Mouse (Mus musculus) intestine, embryonic 14.5 days (tissue): ENCODE data around the gene Hoxd4. TPM values are rescaled to one million over a fixed set of nuclear protein-coding genes. Genes with fewer than 3 reads are reported as not detected.

ENCODE experiments used
- ATAC-seq: fragments of 200-750 bp; cut with Nextera tagmentation; replicated peaks from 2 replicates; pipeline ENCODE4 v1.8.0; 2017; ENCODE audit warnings: low read depth, moderate number of reproducible peaks, moderate TSS enrichment, moderate library complexity; ENCODE audit not compliant: low FRiP score, low TSS enrichment
- DNase-seq: peaks from one replicate; pipeline ENCODE4 v3.0.0-alpha.2; 2018; ENCODE audit warnings: low spot score
- H3K27ac ChIP-seq: fragments of 300-500 bp; sonication (generic); 2 replicates; pipeline ENCODE4 v1.5.1; 2014; ENCODE audit warnings: low read depth, mild to moderate bottlenecking, control low read depth
- H3K27me3 ChIP-seq: fragments of 300-500 bp; sonication (generic); replicated peaks from 2 replicates; pipeline ENCODE4 v1.6.1; 2014; ENCODE audit warnings: low read length, control low read depth; ENCODE audit not compliant: control insufficient read depth, insufficient read depth
- H3K36me3 ChIP-seq: fragments of 300-500 bp; sonication (generic); 2 replicates; pipeline ENCODE4 v1.6.1; 2014; ENCODE audit warnings: low read length, control low read depth; ENCODE audit not compliant: control insufficient read depth, insufficient read depth
- H3K4me1 ChIP-seq: fragments of 300-500 bp; sonication (generic); replicated peaks from 2 replicates; pipeline ENCODE4 v1.6.1; 2014; ENCODE audit warnings: low read length, control low read depth, mixed read lengths; ENCODE audit not compliant: control insufficient read depth, insufficient read depth
- H3K4me2 ChIP-seq: fragments of 300-500 bp; sonication (generic); 2 replicates; pipeline ENCODE4 v1.6.1; 2014; ENCODE audit warnings: low read length
- H3K4me3 ChIP-seq: fragments of 300-500 bp; sonication (generic); 2 replicates; pipeline ENCODE4 v1.5.1; 2014; ENCODE audit warnings: low read depth, low read length, control low read depth, mixed read lengths
- H3K9ac ChIP-seq: fragments of 300-500 bp; sonication (generic); 2 replicates; pipeline ENCODE4 v1.6.1; 2014; ENCODE audit warnings: mild to moderate bottlenecking, low read length
- H3K9me3 ChIP-seq: fragments of 300-500 bp; sonication (generic); 2 replicates; pipeline ENCODE4 v1.6.1; 2016; ENCODE audit warnings: low read length, control low read depth; ENCODE audit not compliant: control insufficient read depth
- WGBS: fragments of 180-500 bp; shearing (Covaris S2); extraction: QIAGEN DNeasy Blood & Tissue Kit; methylation state at CpG from one replicate; pipeline ENCODE4 v1.1.7; 2014; 5-methylcytosine and 5-hydroxymethylcytosine counted together
- polyA plus RNA-seq: library from polyadenylated mRNA; unstranded; fragments of >200 nt; fragmentation: Nextera tagmentation; extraction: Ambion mirVana; gene quantifications from 2 replicates; pipeline ENCODE4 v1.2.1, GENCODE M21; 2014

Gene Hoxd4
- polyA plus RNA-seq, 1 experiment from 2014 or later, result 1.6 TPM

DNA sequence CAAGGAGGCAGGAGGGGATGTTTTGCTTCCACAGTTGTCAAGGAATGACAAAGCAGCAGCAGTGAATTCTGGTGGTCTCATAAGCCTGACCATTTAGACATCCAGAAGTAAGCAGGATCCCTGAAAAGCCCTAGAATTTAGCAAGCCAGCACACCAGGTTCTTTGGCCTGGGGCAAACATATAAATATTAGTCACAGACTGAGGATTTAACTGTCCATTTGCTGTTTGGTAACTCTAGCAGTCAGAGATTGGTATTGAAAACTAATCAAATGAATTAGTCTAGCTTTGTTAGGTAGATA is 30.2 kb downstream of the Hoxd4 start:
- no peaks in the 10 kb centered on the region for H3K4me1 ChIP-seq
- no peak overlapping the region for H3K4me2 ChIP-seq
- H3K9me3 ChIP-seq, result no peaks in the 10 kb centered on the region
- no peak overlapping the region for H3K27ac ChIP-seq
- H3K4me3 ChIP-seq, result no peak overlapping the region
- H3K27me3 ChIP-seq, result peaks cover 87% of the 10 kb centered on the region
- no peak for DNase-seq
- no peak overlapping the region for H3K9ac ChIP-seq
- no peaks in the 10 kb centered on the region for H3K36me3 ChIP-seq
- ATAC-seq, result no peak

DNA sequence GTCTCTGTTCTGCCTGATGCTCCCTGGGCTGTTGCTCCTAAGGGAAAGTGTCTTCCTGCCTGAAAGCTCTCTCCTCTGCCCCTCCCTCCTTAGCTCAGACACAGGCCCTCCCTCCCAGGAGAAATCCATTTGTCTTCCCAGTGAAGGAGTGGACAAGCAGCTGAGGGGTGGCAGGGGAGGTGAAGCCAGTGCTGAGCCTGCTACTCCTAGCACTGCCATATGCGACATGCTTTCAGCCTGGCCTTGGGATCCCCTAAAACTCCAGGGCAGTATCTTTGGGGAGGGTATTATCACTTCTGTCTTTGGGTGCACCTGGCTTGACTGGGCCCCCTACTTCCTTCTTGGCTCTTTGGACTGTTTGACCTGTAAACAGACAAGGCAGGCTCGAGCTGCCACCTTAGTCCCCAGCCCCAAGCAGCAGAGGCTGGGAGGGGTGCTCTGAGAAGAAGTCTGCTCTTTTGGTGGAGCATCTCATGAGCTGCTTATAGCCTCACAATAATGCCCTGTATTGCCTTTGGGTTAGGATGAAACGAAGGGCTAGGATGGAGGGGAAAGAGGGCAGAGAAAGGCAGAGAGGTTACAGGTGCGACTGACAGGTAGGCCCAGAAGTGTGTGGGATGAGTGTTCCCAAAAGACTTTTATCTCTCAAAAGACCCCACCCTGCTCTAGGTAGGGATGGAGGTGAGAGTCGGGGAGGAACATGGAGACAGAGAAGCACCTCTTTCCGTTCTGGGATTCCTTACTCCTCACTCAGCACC is 34.0 kb downstream of the Hoxd4 start:
- peak; percentile 55 for DNase-seq
- peaks cover 85% of the 10 kb centered on the region for H3K27me3 ChIP-seq
- H3K4me1 ChIP-seq, result no peaks in the 10 kb centered on the region
- H3K9me3 ChIP-seq, result no peaks in the 10 kb centered on the region
- H3K36me3 ChIP-seq, result no peaks in the 10 kb centered on the region
- peak overlapping the region; percentile 51; the same call in 1 of the 2 replicates for H3K27ac ChIP-seq
- 0 out of 2 replicates have a peak, but pooled peaks have one; percentile 4 for ATAC-seq
- H3K4me2 ChIP-seq, result peak overlapping the region; percentile 30; the same call in 1 of the 2 replicates
- peak overlapping the region; percentile 32; the same call in 1 of the 2 replicates for H3K4me3 ChIP-seq
- 23% methylated on average over 6 of the region's 6 CpGs for WGBS
- peak overlapping the region; percentile 36 for H3K9ac ChIP-seq

DNA sequence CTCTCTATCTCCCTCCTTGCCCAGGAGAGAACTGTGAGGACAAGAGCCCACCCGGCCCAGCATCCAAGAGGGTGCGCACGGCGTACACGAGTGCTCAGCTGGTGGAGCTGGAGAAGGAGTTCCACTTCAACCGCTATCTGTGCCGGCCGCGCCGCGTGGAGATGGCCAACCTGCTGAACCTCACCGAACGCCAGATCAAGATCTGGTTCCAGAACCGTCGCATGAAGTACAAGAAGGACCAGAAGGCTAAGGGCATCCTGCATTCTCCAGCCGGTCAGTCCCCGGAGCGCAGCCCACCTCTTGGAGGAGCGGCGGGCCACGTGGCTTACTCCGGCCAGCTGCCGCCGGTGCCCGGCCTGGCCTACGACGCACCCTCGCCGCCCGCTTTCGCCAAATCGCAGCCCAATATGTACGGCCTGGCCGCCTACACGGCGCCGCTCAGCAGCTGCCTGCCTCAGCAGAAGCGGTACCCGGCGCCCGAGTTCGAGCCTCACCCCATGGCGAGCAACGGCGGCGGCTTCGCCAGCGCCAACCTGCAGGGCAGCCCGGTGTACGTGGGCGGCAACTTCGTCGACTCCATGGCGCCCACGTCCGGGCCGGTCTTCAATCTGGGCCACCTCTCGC is 34.7 kb downstream of the Hoxd4 start:
- Histone ChIP-seq H3K27ac (peak overlapping the region; percentile 51; the same call in 1 of the 2 replicates), H3K27me3 (peaks cover 87% of the 10 kb centered on the region), H3K36me3 (no peaks in the 10 kb centered on the region), H3K9me3 (no peaks in the 10 kb centered on the region), H3K9ac (peak overlapping the region; percentile 36), H3K4me3 (peak overlapping the region; percentile 32), H3K4me1 (no peaks in the 10 kb centered on the region), H3K4me2 (peak overlapping the region; percentile 30)
- 16% methylated on average over 58 of the region's 58 CpGs for WGBS
- ATAC-seq (no peak), DNase-seq (peak; percentile 69)

DNA sequence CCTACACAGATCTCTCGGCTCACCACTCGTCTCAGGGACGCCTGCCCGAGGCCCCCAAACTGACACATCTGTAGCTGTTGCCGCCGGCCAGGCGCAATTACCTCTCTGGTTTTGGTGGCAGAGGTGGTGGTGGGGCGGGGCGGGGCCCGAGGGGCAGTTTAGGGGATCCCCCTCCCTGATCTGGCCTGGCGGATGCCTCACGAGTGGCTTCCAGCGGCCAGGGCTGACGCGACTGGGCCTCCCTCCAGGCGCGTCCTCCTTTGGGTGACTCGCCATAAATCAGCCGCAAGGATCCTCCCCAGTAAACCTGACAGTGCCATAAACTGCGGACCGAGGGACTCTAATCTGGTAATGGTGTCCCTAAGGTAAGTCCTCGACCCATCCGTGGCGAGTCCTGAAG is 35.3 kb downstream of the Hoxd4 start:
- peaks cover 87% of the 10 kb centered on the region for H3K27me3 ChIP-seq
- peak overlapping the region; percentile 30 for H3K4me2 ChIP-seq
- H3K27ac ChIP-seq, result peak overlapping the region; percentile 19; the same call in 1 of the 2 replicates
- H3K4me3 ChIP-seq, result peak overlapping the region; percentile 32
- H3K36me3 ChIP-seq, result no peaks in the 10 kb centered on the region
- H3K9me3 ChIP-seq, result no peaks in the 10 kb centered on the region
- H3K4me1 ChIP-seq, result no peaks in the 10 kb centered on the region
- ATAC-seq (0 out of 2 replicates have a peak, but pooled peaks have one; percentile 2), DNase-seq (peak; percentile 73)
- peak overlapping the region; percentile 36; the same call in 1 of the 2 replicates for H3K9ac ChIP-seq
- 18% methylated on average over 24 of the region's 24 CpGs for WGBS

DNA sequence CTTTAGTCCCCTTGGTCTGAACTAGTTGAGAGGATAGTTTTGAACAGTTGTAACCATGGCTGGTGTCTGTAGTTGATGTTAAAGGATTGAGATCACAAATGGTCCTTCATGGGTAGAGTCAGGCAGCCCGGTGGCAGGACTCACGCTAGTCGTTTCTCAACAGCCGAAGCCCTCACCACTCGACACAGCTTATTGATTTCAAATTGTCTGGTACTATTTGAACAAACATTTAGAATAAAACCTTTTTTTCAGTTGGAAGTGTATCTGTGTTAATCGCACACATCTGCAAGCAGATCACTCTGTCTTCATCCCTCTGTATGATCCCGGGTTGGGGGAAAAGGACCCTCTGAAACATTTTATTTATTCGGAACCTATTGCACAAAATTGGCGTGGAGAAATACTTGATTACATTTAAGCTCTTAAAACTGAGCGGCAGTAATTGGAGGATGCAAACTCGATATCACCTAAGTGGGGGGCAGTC is 36.0 kb downstream of the Hoxd4 start:
- no peak overlapping the region for H3K4me2 ChIP-seq
- peak overlapping the region; percentile 36; the same call in 1 of the 2 replicates for H3K9ac ChIP-seq
- no peaks in the 10 kb centered on the region for H3K9me3 ChIP-seq
- no peaks in the 10 kb centered on the region for H3K36me3 ChIP-seq
- H3K27me3 ChIP-seq, result peaks cover 87% of the 10 kb centered on the region
- H3K4me1 ChIP-seq, result 0 out of 2 replicates have a peak, but pooled peaks cover 3% of the 10 kb centered on the region
- ATAC-seq (no peak), DNase-seq (peak; percentile 70)
- H3K27ac ChIP-seq, result peak overlapping the region; percentile 39; the same call in 1 of the 2 replicates
- WGBS, result 44% methylated on average over 11 of the region's 11 CpGs
- peak overlapping the region; percentile 32; the same call in 1 of the 2 replicates for H3K4me3 ChIP-seq

DNA sequence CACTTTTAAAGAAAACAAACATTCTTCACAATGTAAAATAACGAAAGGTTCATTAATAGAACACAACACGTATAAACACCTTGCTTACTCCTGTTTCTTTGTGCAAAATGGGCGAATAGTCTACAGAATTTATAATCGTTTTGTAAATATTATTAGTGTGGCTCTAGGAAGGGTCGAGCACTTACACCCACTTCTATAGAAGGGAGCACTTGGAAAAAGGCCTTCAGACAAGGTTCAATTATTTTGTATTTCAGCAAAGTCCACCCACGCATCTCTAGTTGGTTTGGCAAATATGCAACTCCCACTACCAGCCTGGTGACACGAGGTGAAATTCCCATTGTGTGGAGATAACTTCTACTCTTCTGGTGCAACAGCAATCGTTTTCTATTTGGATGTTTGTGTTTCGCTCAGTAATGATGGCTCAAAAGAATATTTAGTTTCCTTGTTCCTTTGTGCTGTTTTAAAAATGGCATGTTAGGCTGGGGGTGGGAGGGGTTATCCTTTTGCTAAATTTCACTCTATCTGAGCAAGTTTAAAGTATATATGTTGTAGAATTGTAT is 36.8 kb downstream of the Hoxd4 start:
- DNase-seq (peak; percentile 52), ATAC-seq (no peak)
- Histone ChIP-seq H3K36me3 (no peaks in the 10 kb centered on the region), H3K4me1 (0 out of 2 replicates have a peak, but pooled peaks cover 9% of the 10 kb centered on the region), H3K4me2 (peak overlapping the region; percentile 13; the same call in 1 of the 2 replicates), H3K27me3 (peaks cover 94% of the 10 kb centered on the region), H3K27ac (0 out of 2 replicates have a peak overlapping the region, but pooled peaks have one; percentile 39), H3K9ac (peak overlapping the region; percentile 32; the same call in 1 of the 2 replicates), H3K4me3 (peak overlapping the region; percentile 32; the same call in 1 of the 2 replicates), H3K9me3 (no peaks in the 10 kb centered on the region)
- 31% methylated on average over 9 of the region's 9 CpGs for WGBS

DNA sequence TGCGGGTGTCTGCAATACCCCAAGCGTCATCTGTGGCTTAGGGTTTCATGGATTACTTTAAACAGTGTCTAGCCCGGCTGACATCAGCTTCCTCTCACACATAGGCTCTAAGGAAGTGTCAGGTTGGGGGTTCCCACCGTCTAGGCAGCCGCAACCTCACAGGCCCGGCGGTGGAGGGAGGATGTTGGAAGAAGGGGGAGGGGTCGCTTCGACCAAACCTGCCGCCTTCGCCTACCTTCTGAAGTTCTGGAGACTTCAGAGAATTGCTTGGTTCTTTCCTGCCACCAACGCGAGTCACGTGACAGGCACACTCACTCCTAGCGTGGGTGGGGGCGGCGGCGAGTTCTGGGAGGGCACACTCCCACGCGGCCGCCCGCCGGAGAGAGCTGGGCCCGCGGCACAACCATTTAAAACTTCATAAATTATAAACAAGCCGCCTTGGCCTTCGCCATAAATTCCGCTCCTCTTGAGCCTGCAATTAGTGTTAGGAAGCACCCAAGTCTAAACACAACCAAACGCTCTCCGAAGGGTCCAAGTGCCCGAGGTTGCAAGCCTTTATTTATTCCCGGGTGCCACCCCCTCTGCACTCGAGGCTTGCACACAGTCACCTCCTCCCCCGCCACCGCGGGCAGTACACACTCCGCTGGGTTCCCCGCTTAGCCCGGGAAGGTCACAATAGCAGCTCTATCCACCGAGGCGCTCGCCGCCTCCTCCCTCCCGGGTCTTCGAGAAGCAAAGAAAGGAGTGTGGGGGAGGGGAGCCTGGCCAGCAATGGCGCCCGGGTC is 37.8 kb downstream of the Hoxd4 start:
- Histone ChIP-seq H3K9me3 (no peaks in the 10 kb centered on the region), H3K4me3 (peak overlapping the region; percentile 32), H3K9ac (peak overlapping the region; percentile 32), H3K36me3 (no peaks in the 10 kb centered on the region), H3K4me2 (peak overlapping the region; percentile 56), H3K27ac (peak overlapping the region; percentile 0; the same call in 1 of the 2 replicates), H3K4me1 (0 out of 2 replicates have a peak, but pooled peaks cover 9% of the 10 kb centered on the region), H3K27me3 (peaks cover 96% of the 10 kb centered on the region)
- WGBS, result under 1% methylated on average over 47 of the region's 47 CpGs
- DNase-seq, result peak; percentile 78
- ATAC-seq, result peak; percentile 67
